Mouse (Mus musculus): ENCODE measurements at regions not wholly inside any gene's neighbourhood (a gene's known extent, or its start where the extent isn't known, plus 50 kb on each side); places are given as distances from the start of the nearest gene placed in this dataset.

DNA sequence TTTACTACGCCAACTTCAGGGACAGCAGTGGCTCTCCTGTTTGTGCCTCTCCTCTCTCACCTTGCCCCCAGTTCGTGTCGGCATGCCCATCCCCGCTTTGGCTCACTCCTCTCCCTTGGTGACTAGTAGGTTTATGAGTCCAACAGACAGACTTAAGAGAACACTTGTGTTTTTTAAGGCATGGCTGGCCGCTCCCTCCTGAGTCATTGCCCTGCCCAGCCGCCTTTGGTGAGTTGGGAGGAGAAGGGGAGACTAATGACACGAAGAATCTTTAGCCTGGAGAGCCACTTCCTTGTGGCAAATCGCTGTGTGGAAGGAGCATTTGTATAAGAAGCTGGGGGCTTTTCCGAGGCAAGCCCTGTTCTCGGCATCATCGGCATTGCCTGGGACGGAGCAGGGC lies 79.8 kb upstream of the Dlx2 start:
- no peak for TF ChIP-seq CTCF (IDR thresholded peaks at IDR 0.05; ENCODE audit: extremely low read depth, insufficient read depth, insufficient read length, insufficient replicate concordance)
- no peak for TF ChIP-seq POLR2A (IDR thresholded peaks at IDR 0.05; ENCODE audit: low read depth, low read length)

All from spleen, adult 2 months (tissue).